Mouse (Mus musculus): ENCODE measurements around the gene Rps10. TPM values are rescaled to one million over a fixed set of nuclear protein-coding genes. Genes with fewer than 3 reads are reported as not detected.

Gene Rps10
- polyA plus RNA-seq, 1 experiment from 2014 or later: 734 TPM

Other genes starting within 250 kb of the Rps10 start
- 2.4 TPM in 2 replicates for gene Grm4, start 115.3 kb downstream of the Rps10 start, polyA plus RNA-seq (2016; fragmentation: Nextera tagmentation; extraction: Ambion mirVana)
- 214 and 228 TPM in 2 replicates for gene Hmga1, start 80.2 kb downstream of the Rps10 start, polyA plus RNA-seq (2016; fragmentation: Nextera tagmentation; extraction: Ambion mirVana)
- 14.0 and 16.6 TPM in 2 replicates for gene AI413582, start 70.9 kb downstream of the Rps10 start, polyA plus RNA-seq (2016; fragmentation: Nextera tagmentation; extraction: Ambion mirVana)
- 170 and 178 TPM in 2 replicates for gene Nudt3, start 13.2 kb downstream of the Rps10 start, polyA plus RNA-seq (2016; fragmentation: Nextera tagmentation; extraction: Ambion mirVana)
- not detected in 2 replicates for gene RPS10-NUDT3, start 1.4 kb downstream of the Rps10 start, polyA plus RNA-seq (2016; fragmentation: Nextera tagmentation; extraction: Ambion mirVana)
- gene Pacsin1, start 18.8 kb upstream of the Rps10 start, polyA plus RNA-seq (2016; fragmentation: Nextera tagmentation; extraction: Ambion mirVana): 9.0 and 12.7 TPM in 2 replicates
- gene Spdef, start 92.3 kb upstream of the Rps10 start, polyA plus RNA-seq (2016; fragmentation: Nextera tagmentation; extraction: Ambion mirVana): 0.37 TPM in 1 of 2 replicates, not detected in the other
- 11.1 and 11.4 TPM in 2 replicates for gene D17Wsu92e, start 184.0 kb upstream of the Rps10 start, polyA plus RNA-seq (2016; fragmentation: Nextera tagmentation; extraction: Ambion mirVana)
- 367 and 371 TPM in 2 replicates for gene Snrpc, start 201.5 kb upstream of the Rps10 start, polyA plus RNA-seq (2016; fragmentation: Nextera tagmentation; extraction: Ambion mirVana)
- 10.0 and 10.5 TPM in 2 replicates for gene Uhrf1bp1, start 219.8 kb upstream of the Rps10 start, polyA plus RNA-seq (2016; fragmentation: Nextera tagmentation; extraction: Ambion mirVana)